Mouse (Mus musculus) brain, adult 10 weeks (tissue): ENCODE results near the gene Gm9747. TPM values are rescaled to one million over a fixed set of nuclear protein-coding genes. Genes with fewer than 3 reads are reported as not detected.

ENCODE experiments used
- polyA plus RNA-seq: library from polyadenylated mRNA; stranded (reverse); fragments of 350-450 nt; fragmentation: Illumina TruSeq; extraction: RNeasy Lipid Tissue Mini Kit (QIAGEN cat#74804); gene quantifications from one replicate; pipeline ENCODE4 v1.2.3, GENCODE M21; 2015; ENCODE audit warnings: low read depth, low replicate concordance

The Gm9747 gene
- not detected for polyA plus RNA-seq

DNA sequence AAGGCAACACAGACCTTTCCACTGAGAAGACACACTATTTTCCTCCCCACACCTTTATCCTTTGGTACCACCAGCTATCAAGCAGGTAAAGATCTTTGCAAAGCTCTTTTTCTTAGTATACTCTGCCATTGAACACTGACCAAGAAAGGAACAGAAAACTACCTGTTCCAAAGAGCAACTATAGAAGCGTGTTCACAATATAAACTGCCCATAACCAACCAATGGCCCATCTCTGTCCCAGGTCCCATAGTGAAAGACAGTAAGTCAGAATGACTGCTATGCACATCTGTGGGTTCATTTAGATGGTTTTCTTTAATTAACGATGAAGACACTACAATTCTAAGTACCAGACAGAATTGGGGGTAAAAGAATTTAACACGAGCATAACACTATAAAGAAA is at the start of gene Gm9747:
Gene Gm9747 (plus strand): TSS at position 301 of the 400 bp plus-strand sequence.

Other genes with a start within 250 kb of the Gm9747 start
- gene Irs1, start 58.3 kb downstream of the Gm9747 start, polyA plus RNA-seq, result 4.7 TPM
- 7.2 TPM for gene Rhbdd1, start 83.3 kb downstream of the Gm9747 start, polyA plus RNA-seq